Mouse (Mus musculus) ovary, postnatal 36 days (tissue): ENCODE data around the gene Kidins220.
A peak's percentile ranks its signal among the peaks of the same experiment; 100 is the strongest.

Experiments
- DNase-seq: peaks from one replicate; pipeline ENCODE4 v3.0.0; 2022; ENCODE audit warnings: low spot score, mixed read lengths

The Kidins220 gene

DNA sequence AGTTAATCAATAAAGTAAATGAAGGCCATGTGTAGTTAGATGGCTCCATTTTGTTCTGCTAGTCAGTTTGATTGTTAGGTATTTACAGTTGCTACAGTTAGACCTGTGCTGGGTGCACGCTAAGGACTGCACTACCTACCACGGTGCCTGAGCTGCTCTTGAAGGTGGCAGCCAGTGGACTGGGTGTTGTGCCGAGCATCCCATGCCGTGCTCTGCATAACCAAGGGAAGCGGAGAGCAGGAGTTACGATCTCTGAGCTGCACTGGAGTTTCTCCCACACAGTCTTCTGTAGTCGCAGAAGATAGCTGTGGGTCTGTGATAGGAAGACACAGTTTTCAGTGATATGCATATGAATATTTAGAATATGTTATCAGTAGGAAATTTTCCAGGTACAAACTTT lies 51.6 kb downstream of the Kidins220 start:
- DNase-seq, result no peak

DNA sequence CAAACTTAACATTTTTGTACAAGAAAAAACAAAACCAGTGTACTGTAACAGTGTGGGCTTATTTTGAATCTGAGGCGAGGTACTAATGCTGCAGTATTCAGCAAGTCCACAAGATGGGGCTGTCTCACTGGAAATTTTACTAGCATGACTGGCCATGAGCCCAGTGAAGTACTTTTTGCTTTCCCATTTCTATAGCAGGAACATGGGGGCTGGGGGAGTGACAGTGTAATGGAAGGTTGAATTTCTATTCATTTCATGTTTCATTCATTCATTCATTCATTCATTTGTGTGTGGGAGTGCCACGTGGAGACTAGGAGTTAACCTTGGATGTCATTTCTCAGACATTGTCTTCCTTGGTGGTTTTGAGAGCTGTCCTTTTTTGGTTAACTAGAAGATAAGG lies 52.7 kb downstream of the Kidins220 start:
- peak; percentile 17 for DNase-seq

DNA sequence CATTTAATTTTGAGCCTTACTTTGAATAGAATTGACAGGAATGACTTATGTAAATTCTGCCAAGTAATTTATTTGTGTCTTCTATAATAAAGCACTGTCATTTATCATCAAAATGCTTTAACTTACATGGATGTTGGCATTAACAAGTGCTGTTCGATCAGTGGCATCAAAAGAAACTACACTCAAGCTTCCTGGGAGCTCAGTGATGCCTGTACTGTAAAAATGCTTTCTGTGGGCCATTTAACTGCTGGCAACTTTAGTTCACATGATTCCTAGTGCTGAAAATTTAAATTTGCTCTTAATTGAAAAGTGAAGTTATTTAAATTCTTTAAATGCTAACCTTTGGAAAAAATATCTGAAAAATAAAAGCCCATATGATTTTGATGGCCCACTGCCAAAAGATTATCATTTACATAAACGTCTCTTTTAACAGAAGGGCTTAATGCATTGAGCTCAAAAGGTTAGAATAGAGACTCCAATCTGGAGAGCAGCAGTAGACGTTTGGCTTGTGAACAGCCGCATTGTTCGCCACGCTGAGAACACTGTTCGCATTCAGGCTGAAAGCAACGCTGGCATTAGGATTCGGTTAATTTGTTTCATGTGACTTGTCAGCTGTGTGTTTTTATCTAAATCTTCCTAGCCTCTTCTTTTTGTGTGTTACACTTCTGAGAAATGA lies 59.1 kb downstream of the Kidins220 start:
- DNase-seq, result no peak

DNA sequence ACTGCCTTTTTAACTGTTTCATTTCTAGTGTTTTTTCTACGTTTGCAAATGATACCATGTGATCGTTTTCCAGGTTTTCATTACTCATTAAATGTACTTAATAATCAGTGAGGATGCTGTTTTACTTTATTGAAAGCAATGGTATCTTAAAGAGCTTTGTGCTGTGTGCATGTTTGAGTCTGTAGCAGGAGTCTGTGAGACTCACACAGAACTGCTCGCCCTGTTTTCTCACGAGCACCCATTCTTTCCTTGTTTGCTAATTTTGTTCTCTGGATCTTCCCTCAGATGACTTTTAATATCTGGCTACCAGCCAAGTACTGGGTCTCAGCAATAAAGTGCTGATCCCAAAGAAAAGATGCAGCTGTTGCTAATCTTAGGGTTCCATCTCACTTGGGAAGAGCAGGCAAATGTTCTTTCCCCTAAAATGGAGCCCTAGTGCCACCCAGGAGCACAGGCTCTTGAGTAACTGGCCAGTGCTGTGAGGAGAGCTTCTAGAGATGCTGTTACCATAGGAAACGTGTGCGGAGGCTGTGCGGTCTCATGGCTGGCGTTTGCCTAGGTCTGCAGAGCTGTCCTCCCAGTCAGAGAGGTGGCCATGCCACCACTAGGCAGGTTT lies 59.7 kb downstream of the Kidins220 start:
- no peak for DNase-seq

DNA sequence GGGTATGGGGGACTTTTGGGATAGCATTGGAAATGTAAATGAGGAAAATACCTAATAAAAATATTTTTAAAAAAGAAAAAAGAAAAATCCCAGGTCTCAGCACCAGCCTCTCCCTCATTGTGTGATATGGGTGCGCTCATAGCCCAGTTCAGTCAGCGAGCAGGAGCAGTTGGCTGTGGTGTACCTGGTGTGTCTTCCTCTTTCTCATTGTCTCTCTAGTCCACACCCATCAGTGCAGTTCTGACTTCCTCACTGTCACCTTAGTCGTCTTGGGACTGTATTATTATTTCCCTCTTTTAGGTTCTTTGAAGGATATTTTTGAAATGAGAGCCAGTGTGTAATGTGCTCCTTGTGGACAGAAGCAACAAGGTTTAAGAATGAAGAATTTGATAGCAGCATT lies 61.3 kb downstream of the Kidins220 start:
- no peak for DNase-seq

DNA sequence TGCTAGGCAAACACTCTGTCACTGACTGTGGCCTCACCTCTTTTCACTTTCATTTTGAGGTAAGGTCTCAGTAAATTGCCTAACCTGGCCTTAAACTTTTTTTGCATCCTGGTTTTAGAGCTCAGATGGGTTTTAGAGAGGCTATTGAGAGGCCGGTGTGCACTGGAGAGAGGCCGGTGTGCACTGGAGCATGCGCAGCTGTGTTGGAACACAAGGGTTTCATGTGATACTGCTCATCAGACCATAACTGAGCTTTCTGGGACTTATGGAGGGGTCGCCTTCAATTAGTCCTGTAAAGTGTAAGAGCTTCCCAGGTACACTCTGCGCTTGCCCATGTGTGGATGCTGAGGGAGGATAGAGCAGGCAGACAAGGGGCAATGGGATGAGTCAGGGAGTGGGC lies 62.5 kb downstream of the Kidins220 start:
- DNase-seq, result no peak

DNA sequence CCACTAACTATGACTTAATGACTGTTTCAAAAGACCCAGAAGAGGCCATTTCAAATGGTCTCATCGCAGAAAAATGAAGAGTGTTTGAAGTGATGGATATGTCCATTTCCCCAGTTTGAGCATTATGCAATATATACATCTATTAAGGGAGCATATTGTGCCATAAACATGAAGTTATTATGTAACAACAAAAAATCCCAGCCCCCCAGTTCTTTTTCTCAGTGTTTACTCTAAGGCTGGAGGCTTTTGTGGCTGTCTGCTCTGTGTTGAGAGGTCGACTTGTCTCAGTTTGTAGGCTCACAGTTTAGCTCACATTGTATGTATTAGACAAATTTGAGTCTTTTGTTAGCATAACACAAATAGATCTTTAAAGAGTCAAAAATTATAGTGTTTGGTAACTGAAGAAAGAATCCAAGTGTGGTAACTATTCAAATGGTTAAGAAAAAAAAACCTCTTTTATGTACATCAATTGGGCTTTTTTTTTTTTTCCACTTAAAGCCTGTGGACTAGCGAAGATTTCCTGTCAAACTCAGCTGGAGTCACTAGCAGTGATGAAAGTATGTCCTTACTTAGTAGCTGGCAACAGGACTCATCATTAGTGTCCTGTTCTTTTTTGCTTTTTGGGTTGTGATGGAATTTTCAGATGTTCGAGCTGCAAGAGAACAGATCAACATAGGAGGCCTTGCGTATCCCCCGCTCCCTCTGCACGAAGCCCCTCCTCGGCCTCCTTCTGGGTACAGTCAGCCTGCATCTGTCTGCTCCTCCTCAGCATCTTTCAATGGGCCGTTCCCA lies 63.2 kb downstream of the Kidins220 start:
- DNase-seq, result no peak

DNA sequence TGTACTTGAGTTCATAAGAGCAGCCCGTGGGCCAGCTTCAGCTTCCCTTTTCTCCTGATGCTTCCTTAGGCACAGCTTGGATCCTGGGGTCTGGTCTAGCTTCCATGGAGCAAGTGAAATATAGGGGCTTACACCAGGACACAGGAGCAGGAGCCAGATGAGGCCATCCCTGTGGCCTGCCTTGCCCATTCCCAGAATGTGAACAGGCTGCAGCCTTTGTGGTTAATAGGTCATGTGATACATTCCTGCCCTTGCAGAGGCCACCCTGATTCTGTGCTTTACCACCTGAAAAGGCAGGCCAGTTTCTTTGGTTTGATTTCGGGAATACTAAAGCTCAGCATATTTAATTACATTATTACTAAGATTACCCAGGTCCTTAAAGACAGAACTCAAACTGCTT lies 69.3 kb downstream of the Kidins220 start:
- DNase-seq, result no peak

DNA sequence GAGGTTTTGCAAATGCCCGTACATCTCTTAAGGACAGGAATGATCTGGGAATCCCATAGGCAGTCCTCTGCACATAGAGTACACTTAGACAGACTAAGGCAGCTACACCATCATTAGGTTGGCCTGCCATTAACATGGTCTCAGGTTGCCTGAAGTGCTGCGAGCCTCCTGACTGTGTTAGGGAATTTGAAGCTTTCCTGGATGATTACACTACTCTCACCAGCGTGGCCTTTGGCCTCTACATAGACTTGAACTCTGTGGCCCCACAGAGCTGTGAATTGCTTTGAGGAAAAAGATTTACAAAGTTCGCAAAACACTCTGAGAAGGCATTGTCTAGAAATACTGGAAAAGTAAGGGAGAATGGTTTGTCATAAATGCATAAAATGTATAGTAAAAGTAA lies 69.9 kb downstream of the Kidins220 start:
- no peak for DNase-seq

DNA sequence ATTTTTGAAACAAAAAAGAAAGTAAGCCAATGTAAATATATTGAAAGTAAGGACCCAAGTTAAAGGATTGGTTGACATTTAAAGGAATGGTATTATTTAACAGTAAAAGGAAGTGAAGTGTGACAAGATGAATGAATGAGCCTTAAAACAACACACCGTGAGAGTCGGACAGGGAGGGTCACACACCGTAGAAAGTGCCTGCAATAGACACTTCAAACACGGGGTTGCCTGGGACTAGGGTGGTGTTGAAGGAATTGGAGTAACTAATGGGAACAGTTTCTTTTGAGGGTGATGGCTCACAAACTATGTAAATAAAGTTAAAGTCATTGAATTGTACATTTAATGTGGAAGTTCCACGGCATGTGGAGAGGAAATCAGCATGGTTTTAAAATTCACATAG lies 74.5 kb downstream of the Kidins220 start:
- no peak for DNase-seq

DNA sequence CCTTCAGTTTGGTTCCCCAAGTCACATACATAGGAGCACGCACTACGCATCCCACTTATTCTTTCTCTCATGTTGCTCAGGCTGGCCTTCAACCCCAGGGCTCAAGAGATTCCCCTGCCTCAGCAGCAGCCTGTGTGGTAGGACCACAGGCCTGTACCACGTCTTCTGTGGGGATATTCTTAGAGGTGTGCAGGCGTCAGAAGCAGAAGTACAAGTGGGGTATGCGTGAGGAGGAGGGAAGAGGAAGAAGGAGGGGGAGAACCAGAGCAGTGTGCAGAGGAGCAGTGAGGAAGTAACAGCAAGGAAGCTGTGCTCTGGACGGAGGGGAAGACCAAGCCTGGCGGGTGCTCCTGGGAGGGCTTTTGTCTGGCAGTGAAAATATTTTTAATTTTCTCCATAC lies 79.8 kb downstream of the Kidins220 start:
- no peak for DNase-seq

DNA sequence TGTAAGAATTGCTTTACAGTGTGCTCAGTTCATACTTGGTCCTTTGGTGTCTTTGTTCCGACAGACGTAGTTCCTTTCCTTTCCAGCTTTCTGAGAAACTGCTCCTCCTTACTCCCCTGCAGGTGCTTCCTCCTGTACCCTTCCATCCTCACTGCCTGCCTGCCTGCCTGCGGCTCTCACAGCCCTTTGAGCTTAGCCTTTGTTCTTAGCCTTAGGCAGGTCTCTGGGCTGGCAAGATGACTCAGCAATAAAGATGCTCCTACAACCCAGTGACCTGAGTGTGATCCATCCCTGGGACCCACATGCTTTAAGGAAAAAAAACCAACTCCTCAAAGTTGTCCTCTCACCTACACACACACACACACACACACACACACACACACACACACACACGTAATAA lies 80.2 kb downstream of the Kidins220 start:
- no peak for DNase-seq

DNA sequence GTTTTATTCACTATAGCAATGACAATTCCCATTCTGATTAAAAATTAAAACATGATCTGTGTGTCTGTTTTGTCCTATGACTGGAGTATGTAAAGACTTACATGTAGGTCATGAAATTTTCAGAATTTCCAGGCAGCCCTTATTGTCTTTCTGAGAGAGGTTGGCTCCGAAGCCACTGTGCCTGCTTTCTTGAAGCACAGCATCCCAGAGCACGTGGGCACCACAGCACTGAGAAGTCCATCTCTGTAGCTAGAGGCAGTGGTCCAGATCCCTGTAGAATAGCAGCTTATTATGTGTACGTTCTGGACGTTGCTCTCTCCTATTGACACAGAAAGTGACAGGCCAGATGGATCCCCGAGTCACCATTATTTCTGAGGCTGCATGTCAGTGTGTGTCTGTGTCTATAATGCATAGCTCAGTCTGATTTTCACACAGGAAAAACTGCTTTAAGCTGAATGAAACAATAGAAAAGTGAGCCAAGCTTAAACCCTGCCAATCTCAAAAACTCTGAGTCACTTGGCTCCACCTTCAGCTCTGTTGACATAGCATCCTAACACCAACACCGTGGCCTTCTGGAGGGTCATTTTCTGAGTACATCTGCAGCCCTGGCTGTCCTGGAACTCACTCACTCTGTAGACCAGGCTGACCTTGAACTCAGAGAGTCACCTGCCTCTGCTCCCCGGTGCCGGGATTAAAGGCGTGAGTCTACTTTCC lies 84.9 kb downstream of the Kidins220 start:
- no peak for DNase-seq

DNA sequence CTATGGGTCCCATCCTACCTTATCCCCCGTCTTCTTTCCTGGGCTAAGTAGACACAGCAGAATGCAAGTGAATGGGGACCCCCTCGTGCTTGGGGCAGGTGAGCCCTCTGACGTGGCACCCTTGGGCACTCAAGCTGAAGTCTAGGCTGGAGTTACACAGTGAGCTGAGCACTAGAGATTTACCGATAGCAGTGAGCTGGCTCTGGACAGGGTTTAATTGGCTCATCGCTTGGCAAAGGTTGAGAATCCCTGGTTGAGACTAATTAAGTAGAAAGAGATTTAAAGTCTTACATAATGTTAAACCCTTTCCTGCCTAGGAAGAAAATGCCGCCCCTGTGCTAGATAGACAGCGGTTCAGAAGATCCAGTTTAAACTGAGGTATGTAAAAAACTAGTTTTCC lies 86.2 kb downstream of the Kidins220 start:
- DNase-seq, result no peak

DNA sequence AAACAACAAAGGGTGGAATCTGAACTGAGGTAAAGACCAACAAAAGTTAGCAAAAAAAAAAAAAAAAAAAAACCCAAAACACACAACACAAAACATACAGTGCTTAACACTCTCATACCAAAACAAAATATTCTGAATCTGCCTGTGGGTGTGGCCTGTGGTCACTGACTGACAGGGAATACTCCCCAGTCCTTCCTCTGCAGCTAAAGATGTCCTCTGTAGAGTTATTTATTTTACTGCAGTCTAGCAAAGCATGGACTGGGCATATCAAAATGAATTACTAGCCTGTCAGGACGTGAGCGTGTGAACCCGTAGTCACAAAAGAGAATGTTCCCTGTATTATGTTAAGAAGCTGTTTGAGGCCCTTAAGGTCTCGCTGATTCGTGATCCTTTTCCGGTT lies 87.5 kb downstream of the Kidins220 start:
- no peak for DNase-seq

DNA sequence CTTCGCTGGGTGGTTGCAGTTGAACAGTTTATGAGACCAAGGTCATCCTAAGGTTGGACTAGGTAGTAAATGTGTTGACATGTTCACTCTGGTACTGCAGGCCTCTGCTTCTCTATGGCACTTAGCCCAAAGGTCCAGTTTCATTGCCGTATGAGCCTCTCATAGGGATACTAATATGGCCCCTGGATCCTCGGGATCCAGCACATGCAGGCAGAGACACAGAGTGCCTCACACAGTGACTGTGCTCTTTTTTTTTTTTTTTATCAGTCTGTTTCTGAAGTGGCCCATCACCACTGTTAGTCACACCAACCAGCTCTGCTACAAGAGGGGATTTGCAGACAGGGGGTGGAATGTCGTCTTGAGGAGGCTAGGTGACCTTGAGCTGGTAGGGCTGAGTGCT lies 98.6 kb downstream of the Kidins220 start:
- no peak for DNase-seq

DNA sequence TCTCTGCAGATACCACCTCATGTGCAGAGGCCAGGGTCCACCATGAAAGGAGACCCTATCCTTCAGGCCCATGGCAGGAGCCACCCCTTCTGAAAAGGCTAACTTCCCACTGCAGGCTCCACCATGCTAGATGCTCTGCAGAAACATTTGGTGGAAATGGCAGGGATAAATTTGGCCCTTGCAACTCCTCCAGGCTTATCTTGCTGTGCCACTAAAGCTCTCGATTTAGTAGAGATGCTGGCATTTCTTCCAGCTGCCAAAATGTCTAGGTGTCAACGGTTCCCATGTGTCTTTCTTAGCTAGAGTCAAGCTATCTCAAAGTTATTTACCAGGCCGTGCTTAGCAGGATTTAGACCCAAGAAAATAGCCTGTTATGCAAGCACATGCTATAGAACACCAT lies 99.6 kb downstream of the Kidins220 start:
- no peak for DNase-seq

DNA sequence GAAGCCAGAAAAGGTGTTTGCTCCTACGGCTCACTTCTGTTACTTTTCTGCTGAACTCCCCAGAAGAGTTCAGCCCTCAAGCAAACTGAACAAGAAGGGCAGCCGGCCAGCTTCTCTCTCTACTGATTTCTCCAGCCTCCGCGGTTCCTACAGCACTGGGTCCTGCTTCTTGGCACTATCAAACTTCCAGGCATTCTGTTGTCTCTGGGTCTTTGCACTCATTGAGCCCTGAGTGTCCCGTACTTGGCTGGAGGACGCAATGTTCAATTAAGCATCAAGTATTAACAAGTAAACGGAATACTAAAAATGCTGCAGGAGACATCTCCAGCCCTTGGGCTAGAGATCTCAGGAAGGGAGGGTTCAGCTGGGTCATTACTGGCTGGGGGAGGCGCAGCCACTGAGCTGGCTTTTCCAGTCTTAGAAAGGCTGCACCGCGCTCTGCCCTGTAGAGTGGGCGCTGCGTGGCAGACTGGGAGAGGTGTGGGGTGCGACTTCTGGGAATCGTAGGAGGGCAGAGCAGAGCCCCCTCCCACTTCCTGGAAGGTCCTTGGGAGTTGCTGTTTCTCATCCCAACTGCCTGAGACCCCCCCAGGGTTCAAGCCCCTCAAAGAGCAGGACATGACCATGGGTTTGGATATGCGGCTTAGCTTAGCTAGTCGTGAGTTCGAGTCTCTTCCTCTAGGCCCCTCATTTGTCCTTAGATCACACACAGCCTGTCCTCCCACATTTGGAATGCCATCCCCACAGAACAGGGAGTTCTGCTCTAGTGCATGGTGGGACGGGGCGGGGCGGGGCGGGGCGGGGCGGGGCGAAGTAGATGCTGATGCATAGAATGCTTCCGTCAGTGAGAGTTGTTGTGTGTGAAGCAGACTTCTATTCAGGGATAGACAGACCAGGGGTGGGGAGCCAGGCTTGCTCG lies 108.8 kb downstream of the Kidins220 start:
- no peak for DNase-seq

DNA sequence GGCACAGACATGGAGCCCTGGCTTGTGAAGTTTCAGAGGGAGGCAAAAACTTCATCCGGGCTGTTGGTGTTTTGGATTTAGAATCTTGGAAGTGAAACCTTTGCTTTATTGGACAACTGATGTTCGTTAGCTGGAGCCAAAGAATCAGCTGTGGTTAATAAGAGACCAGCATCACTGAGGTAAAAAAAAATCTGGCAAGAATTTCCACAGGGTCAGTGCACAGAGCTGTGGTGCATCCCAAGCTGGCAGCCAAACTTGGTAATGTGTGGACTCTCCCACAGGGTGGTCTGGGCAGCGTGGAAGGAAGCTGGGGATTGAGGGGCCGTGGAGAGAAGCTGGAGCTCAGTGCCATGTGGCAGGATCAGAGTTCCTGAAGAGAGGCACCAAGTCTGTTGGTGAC lies 112.2 kb downstream of the Kidins220 start:
- DNase-seq, result no peak

DNA sequence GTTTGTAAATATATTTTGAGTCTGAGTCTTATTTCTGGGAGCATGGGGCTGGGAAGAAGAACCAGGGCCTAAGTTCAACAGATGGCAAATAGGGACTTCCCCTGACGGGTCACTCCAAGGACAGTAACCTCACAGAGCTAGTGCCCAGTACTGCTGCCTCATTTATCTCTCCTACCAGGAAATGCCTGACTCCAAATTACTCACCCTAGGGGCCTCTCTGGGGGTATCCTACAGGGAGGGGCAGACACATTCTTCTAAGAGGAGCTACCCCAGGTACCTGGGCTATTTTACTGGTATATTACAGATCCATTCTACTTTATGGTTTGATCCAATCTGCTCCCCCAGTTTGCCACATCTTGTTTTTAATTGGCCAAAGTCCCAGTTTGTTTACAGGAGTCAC lies 114.7 kb downstream of the Kidins220 start:
- DNase-seq, result no peak

DNA sequence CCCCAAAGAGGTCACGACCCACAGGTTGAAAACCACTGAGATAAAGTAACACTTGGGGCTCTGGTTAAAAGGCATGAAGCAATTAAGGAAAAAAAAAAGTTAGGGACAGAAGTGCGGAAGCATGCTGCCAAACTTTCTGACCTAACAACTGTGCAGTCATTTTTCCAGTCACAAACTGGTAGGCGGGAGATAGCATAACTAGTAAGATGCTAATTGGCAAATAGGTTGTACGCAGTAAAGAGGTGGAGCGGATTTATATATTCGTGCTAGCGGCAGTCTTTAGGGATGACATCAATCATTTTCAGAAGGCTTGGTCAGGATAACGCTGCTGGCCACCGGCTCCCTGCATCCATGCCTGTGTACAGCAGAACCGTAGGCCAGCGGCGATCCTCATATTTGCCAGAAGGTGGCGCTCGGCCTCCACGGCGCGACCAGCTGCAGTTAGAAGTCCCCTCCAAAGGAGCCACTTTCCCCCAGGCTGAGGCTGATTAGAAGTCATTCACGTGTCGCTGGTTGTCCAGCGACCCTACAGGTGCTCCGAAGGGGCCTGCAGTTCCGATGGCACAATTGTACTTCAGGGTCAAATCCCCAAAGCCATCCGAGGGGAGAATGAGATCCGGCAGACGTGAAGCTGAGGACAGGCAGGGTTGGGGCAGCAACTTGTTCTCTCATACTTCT lies 117.4 kb downstream of the Kidins220 start:
- DNase-seq, result peak; percentile 88
